Mouse (Mus musculus) hematopoietic stem cell, adult 5-6 weeks (primary cell): ENCODE measurements around the gene Grb2. TPM values are rescaled to one million over a fixed set of nuclear protein-coding genes. Genes with fewer than 3 reads are reported as not detected.

Experiments
- ATAC-seq, 2 experiments: fragments of 125-278 bp in 1 of 2; replicated peaks in 1 of 2; 2 replicates each; pipeline ENCODE4 v1.8.0; 2016 to 2017; ENCODE audit warnings: inconsistent platforms in 2 of 2, mild to moderate bottlenecking in 2 of 2, moderate number of reproducible peaks in 2 of 2, low read depth in 1 of 2, moderate TSS enrichment in 1 of 2; ENCODE audit not compliant: low FRiP score in 2 of 2, poor library complexity in 2 of 2, severe bottlenecking in 2 of 2, insufficient read depth in 1 of 2, low TSS enrichment in 1 of 2
- total RNA-seq: library from RNA; stranded (forward); fragments of 172-1452, 232-1000 nt; gene quantifications from 2 replicates; pipeline ENCODE4 v1.2.3, GENCODE M21; 2017

Grb2 gene
- total RNA-seq, 1 experiment from 2014 or later, result 93.3 TPM

GRCm38 (mm10) chr11:115640978-115641663, 67.3 kb downstream of the Grb2 start:
- ATAC-seq, result peak; percentile 51 to 83

GRCm38 (mm10) chr11:115640311-115640828, 68.0 kb downstream of the Grb2 start:
- ATAC-seq, result no peak

GRCm38 (mm10) chr11:115639540-115639939, 68.9 kb downstream of the Grb2 start:
- ATAC-seq, result no peak

GRCm38 (mm10) chr11:115638498-115639409, 69.6 kb downstream of the Grb2 start:
- ATAC-seq, result peak; percentile 47 to 58

GRCm38 (mm10) chr11:115636960-115637359, 71.4 kb downstream of the Grb2 start:
- no peak for ATAC-seq

- ATAC-seq, result no peak
These were observed 72.9 kb downstream of the Grb2 start for GRCm38 (mm10) chr11:115635484-115635883.

GRCm38 (mm10) chr11:115635041-115635440, 73.4 kb downstream of the Grb2 start:
- no peak for ATAC-seq

- no peak for ATAC-seq
These were observed 74.3 kb downstream of the Grb2 start for GRCm38 (mm10) chr11:115634109-115634508.

GRCm38 (mm10) chr11:115632862-115633261, 75.5 kb downstream of the Grb2 start:
- ATAC-seq, result no peak

- ATAC-seq, result no peak
These were observed 76.2 kb downstream of the Grb2 start for GRCm38 (mm10) chr11:115632247-115632646.

- ATAC-seq, result no peak
These were observed 76.9 kb downstream of the Grb2 start for GRCm38 (mm10) chr11:115631505-115631890.

- ATAC-seq, result peak; percentile 63 to 65
These were observed 77.6 kb downstream of the Grb2 start for GRCm38 (mm10) chr11:115630532-115631504.

- ATAC-seq, result no peak
These were observed 78.5 kb downstream of the Grb2 start for GRCm38 (mm10) chr11:115629734-115630531.

- no peak for ATAC-seq
These were observed 79.8 kb downstream of the Grb2 start for GRCm38 (mm10) chr11:115628465-115629101.

GRCm38 (mm10) chr11:115627705-115628464, 80.5 kb downstream of the Grb2 start, which contains the start of gene Slc25a19:
TSS of gene Slc25a19 (minus strand) at chr11:115628295.
- ATAC-seq, result peak; percentile 96
